Mouse (Mus musculus): ENCODE data around the gene Sfxn1.

Sfxn1 gene

DNA sequence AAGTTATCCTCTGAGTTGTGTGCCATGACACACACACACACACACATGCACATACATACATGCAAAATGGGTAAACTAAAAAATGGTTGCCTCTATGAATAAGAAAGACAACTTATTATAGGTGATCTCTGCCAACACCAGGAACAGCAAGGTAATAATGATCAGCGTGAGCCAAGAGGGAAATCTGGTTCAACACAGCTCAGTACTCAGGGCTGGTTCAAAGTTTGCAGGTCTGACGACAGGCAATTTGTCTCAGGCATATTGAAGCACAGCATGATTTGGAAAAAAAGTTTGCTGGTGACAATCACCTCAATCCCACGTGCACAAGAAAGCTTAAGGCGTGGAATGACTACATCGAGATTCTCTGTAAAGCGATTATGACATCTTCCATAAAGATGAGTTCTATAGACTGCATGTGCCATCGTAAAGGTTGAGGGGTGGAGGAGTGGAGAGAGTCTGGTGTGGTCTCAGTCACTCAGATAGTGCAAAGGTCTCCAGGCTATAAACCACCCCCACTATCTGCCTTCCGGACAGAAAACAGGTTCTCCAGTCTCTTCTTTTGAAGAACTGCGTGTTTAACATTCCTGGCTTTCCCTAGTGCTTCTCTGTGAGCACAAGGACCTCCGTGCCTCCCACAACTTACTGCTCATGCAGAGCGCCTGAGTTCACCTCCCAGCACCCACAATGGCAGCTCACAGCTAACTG lies 6.0 kb downstream of the Sfxn1 start:
- no peak for DNase-seq

DNA sequence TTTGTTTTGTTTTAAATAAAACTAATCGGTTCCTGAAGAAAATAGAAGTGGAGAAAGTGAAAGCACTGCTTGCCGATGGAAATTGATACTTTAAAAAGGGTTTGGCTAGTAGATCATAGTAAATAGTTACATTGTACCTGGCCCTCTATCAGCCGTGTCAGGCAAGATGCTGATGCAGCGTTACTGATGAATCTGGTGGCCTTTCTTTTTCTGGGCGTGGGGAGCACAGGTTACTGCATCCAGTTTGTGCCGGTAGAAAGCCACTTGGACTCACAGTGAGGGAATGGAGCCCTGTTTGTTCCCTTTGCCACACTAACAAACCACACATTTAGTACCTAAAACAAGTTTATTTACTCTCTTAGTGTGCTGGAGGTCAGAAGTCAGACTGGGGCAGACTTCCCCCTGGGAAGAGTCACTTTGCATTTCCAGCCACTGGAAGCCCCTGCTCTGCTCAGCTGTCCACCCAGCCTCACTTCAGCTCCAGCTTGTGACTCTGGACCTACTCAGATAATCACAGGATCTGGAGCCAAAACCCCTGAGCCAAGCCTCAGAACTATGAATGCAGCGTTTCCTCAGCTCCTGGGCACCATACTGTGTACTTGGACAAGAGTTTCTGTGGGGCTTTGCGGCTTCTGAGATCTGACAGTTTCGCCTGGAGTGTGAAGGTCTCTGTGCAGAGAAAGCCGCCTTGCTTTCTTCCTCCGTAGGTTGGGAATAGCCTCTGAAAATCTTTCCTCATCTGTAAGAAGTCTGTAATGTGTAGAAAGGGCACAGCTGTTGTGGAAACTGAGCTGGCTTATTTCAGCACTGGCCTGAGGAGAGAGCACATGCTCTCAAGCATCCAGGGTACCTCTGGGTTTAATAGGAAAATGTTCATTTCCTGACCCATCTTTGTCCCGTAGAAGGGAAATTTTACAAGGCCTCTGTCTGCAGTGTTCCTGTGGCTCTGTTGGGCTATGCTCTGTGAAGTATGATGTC lies 8.4 kb downstream of the Sfxn1 start:
- DNase-seq, result peak in 1 of 2 experiments; percentile 16

DNA sequence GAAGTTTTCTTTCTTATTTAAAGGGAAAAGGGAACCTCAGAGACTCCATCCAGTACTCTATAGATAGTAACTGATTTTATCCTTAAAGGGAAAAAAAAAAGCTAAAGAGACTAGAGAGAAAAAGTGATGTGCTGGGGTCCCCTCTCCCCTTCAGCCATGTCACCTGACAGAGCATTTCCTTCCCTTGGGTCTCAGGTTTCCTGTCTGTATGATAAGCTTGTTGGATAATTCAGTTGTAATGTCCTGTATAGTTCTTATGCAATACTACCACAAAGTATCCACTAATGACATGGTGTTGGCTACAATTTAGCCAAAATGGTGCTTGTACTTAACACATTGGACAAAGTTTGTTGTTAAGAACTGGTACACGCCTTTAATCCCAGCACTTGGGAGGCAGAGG lies 9.1 kb downstream of the Sfxn1 start:
- no peak for DNase-seq

DNA sequence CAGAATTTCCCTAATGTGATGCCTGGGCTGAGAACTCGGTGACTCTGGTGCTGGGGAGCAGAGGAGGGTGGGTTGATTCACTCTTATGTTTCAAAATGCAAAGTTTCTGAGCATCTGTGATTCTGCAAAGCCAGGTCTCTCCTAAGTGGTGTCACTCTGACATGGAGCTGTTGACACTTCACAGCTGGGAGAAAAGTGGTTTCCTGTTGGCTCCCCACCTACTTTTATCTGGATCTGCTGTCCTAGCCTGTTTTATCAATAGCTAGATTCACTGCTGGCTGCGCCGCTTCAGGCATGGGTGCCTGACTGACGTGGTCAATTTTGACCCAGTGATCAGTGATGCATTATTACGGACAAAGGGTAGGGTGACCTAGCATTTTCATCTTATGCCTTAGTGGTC lies 11.3 kb downstream of the Sfxn1 start:
- DNase-seq, result no peak

DNA sequence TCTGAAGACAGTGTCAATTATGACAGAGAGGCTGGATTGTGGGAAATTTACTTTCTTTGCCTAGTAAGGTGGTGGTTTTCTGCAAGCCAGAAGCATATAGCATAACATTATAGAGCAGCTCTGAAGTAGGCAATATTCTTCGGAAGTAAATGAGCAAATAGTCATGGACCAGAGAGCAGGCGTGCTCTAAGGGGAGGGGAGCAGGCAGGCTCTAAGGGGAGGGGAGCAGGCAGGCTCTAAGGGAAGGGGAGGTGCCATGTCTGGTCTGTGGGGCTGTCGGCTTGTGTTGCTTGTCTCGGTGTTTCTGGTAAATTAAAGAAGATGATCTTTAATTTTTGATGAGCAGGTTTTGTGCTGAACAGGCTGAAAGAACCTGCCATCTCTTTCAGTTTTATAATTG lies 12.5 kb downstream of the Sfxn1 start:
- DNase-seq, result no peak

DNA sequence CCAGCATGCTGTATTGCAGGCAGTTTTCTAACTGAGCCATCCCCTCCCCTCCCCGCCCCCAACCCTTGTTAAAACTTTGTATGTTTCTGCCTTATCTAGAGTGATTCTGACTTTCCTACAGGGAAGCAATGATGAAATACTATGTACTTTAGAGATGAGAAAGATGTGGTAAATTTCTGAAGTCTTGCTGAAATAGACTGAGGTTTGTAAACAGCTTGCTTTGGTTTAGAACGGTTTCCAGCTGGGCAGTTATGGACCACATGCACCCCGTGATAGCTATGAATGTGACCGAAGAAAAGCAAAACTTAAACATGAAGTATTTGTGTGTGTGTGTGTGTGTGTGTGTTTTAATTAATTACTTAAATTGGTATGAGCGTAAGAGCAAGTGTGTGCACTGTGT lies 13.2 kb downstream of the Sfxn1 start:
- DNase-seq, result no peak

DNA sequence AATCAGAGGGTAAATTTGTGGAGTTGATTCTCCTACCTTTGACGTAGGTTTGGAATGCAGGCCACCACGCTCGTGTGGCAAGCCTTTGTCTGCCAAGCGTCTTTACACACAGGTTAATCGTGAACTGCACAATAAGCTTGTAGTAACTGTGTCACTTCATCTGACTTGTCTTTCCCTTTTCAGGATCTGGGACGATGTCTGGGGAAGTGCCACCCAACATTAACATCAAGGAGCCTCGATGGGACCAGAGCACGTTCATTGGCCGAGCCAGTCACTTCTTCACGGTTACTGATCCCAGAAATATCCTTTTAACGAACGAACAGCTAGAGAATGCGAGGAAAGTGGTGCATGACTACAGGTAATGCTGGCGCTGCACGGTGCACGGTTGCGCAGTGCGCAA lies 13.6 kb downstream of the Sfxn1 start:
- DNase-seq, result no peak

DNA sequence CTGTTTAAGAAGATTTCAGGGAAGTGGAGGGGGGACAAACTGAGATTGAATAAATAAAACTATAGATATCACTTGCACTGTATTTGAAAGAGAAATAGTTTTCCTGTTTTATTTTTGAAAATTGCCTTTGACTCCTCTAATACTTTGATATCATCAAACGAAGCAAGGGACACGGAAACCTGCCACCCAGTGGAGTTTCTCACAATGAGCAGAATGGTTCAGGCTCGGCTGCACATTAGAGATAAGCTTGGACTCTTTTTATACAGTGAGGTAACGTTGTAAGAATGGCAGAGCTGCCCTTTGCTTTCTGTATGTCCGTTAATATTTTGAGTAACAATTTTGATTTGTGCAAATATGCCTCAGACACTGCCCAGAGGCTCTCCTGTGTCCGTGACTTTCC lies 20.1 kb downstream of the Sfxn1 start:
- no peak for DNase-seq

DNA sequence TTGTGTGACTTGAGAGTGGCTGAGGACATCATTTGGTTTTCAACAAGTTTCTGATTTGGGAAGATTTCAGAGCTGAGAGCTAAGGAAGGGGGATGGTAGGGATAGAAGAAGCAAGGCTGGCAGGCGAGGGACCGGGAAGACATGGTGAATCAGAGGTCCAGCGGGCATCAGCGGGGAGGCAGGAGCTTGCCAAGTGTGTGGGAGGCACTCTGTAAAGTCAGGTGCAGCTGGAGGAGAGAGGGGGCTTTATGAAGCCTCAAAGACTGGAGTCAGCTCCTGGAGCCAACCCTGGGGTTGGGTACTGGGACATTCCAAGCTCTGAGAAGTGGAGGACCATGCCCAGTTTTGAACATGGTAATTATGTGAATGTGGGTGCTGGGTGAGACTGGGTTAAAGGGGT lies 22.7 kb downstream of the Sfxn1 start:
- no peak for DNase-seq

DNA sequence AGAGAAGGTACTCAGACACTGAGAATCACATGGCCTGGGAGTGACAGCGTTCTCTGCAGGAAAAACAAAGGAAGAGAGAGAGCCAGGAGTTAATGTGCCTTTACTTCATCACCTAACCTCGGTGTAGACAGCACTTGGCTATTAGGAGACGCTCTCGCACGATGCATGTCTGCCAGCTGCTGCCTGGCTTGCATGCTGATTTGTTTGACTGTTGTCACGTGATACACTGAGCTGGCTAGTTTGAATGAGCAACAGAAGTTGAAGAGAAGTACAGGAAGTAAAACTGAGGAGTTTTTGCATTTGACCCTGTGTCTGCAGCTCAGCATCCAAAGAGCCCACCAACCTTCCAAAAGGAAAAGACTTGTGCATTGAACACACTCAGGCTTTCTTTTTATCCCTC lies 23.3 kb downstream of the Sfxn1 start:
- DNase-seq, result no peak

DNA sequence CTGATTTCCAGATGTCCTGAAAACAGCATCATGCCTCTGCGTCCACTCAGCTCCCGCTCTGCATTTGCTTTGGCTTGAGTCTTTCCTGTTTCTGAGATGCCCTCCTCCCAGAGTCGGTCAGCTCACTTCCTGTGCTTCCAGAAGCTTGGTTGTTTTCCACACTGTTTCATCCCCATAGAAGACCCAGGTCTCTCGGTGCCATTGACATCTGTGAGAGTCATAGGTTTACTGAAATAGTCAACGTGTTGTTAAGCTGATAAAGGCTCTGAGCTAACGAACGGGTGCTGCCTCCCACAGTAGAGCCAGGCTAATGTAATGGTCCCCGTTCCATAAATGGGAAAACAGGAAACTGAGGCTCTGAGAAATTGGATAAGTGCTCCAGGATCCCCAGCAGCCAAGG lies 24.1 kb downstream of the Sfxn1 start:
- DNase-seq, result no peak

DNA sequence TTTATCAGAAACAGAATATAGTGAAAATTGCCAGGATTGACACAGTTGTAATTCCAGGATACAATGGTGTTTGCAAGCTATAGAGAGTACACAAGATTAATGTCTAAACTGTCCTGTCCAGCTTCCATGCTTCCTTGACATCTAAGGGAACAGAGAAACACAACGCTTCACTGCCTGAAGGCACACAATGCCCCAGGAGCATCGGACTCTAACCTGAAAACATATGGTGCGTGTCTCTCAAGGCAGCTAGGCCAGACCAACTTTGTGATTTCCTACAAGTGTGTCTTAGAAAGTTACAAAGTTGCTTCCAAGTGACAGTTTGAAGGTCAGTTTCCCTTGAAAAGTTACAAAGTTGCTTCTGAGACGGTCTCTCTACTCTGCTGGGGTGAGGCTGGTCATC lies 25.6 kb downstream of the Sfxn1 start:
- DNase-seq, result no peak

DNA sequence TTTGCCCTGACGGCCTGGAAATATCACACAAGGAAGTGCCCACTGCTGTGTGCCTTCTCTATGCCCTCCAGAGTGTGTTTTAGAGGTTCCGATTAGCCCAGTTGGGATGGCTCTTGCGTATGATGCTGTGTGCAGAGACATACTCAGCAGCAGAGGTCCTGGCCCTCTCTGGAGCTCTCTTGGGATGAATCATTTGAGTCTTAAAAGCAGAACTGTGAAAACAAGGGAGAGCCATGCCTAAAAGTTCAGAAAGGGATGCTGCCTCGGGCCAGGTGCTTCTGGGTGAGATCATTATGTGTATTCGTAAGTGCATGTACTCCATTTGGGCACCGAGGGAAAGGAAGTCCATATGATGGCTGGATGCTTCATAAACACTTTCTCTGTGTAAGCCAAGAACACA lies 26.1 kb downstream of the Sfxn1 start:
- DNase-seq, result no peak

DNA sequence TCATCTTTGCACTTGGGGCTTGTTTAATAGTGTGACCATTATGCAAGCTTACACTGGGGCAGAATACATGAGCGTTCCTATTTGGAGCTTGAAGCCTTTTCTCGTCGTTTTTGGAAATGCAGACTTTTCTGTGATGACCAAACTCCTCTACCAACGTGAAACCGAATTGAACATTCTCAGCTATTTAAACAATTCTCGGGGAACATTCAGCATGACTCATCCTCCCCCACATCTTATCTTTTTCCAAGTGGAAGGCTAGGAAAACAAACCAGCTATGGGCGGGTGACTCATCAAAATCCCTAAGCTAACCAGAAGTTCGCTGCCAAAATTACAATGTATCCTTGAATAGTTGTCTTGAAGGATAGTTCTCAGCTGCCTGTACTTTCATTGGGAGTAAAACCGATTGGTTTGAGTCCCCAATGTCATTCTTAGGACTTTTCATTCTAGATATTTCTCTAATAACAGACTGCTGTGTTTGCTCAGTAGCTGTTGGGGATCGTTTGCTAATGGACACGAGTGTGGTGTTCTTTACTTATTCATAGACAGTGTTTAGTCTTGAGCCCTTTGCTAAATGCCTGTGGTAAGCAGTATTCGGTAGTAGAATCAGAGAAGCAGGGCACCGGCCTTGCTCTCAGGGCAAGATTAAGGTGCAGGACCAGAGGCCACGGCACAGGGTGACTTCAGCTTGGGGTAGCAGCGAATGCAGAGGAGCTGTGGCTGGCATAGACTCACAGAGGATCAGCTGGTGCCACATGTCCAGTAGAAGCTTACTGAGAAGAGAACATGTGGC lies 29.6 kb downstream of the Sfxn1 start:
- no peak for DNase-seq

DNA sequence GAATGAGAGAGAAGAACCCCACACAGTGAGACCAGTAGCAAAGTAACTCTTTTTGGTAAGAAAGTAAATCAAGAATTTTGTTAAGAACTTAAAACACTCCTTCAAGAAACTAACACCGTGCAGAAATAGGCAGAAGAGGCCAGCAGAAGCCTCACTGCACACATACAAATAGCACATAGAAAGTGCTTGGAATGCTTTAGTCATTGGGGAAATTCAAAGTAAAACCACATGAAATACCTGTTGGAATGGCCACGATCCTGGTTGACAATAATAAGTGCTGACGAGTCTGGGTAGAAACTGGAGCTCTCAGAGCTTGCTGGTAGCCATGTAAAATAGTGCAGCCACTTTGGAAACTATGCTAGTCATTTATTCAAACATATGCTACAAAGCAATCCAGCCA lies 30.4 kb downstream of the Sfxn1 start:
- DNase-seq, result no peak

DNA sequence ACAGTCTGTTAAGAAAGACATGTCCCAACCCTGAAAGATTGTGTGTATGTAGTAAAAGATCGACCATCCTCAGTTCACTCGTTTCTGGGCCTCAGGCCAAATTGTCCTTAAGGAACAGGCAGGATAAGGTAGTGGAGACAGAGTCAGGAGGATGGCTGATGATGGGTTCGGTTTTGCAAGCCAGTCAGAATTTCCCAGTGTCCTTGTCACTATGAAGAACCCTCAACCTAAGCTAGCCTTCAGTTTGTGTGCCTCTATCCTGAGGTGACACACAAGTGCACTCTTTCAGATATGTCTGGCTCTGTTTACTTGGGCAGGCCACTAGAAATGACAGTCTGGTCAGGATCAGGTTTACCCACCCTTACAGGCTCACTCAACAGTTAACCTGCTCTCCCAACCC lies 31.6 kb downstream of the Sfxn1 start:
- no peak for DNase-seq

DNA sequence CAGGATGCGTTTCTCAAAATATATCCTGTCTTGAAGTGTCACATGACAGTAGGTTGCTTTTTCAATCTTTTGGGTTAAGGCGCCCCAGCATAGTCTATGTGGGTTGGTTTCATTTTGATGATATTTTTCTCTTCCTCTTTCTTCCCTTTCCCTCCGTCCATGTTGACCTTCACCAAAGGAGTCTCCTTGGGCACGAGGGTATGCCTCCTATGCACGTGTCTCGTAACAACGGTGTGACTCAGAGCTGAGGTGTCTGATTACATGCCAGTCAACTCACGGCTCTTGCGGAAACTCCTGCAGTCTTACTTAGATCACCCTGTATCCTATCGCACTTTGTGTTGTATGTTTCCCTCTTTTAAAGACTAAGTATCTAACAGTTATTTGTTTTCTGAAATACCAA lies 32.2 kb downstream of the Sfxn1 start:
- DNase-seq, result no peak

DNA sequence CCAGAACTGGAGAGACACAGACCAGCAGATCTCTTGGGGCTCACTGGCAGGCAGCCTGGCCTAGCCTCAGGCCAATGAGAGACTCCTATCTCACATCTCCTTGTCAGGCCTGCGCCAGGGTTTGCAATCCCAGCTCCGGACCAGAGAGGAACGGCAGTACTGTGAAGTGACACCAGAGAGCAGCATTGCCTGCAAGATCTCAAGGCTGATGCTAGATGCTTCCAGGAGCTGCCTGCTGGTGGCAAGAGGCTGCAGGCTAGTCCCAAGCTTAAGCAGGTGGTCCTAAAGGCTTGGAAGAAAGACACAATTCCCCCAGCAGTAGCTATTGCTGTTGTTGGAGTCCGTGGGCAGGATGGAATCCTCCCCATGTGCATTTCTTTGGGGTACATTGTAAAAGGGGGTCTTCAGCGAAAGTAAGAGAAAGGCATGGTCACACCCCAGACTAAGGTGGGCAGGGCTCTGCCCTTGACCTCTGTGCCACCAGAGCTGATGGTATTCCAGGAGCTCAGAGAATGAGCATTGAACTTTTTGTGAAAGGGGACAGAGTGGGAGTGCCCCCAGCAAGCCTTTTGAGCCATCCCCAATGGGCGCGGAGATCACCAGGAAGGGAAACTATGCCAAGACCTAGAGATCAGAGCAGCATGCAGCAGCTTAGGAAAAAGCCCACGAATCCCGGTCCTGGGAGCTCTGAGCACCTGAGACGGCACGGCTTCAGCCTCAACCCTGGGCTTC lies 42.3 kb downstream of the Sfxn1 start:
- DNase-seq, result peak; percentile 92 to 93

DNA sequence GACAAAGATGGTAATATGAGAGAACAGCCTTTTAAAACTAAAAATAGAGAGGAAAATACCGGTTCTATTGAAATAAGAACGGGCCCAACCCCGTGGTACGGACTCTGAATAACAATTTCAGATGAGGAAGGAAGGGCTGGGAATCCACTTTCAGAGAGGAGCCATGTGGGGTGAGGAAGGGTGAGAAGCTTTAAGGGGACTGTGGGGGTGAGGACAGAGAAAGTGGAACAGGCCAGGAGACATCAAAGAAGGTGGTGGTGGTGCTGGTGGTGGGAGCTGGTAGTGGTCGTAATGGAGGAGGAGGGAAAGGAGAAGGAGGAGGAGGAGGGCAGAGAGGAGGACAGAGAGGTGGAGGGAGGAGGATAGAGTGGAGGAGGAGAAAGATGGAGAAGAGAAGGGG lies 43.3 kb downstream of the Sfxn1 start:
- DNase-seq, result no peak

DNA sequence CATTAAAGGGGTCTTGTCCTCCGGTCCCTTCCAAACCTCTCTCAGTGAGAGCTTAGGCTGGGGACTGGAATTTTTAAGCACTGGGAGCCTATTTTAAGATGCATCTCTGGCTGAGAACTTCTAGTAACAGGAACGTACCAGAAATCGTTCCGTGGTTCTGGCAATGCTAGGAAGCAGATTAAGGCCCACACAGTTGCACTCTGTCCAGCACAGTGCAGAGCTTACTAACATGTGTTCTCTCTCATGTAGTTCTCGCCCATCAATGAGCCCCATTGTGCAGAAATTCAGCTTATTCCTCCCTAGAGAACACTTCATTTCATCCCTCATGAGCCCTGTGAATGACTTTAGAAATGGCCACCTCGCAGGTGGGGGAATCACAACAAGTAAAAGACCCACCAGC lies 44.1 kb downstream of the Sfxn1 start:
- DNase-seq, result no peak

DNA sequence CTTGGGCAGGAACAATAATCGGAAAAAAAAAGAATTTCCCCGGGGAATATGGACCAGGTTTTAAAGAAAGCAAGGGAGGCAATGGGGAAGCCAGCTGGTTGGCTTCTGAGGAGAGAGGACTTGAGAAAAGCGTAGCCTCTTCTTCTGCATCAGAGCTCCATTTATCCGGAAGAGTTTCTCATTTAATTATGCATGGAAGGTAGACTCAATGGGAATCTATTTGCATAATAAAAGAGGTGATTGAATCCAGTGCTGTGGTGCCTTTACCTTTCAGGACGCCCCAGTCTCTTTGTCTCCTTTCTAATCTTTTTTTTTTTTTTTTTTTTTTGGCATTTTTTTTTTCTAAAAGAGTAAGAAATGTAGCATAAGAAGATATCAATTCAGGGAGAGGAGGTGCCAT lies 46.7 kb downstream of the Sfxn1 start:
- no peak for DNase-seq

DNA sequence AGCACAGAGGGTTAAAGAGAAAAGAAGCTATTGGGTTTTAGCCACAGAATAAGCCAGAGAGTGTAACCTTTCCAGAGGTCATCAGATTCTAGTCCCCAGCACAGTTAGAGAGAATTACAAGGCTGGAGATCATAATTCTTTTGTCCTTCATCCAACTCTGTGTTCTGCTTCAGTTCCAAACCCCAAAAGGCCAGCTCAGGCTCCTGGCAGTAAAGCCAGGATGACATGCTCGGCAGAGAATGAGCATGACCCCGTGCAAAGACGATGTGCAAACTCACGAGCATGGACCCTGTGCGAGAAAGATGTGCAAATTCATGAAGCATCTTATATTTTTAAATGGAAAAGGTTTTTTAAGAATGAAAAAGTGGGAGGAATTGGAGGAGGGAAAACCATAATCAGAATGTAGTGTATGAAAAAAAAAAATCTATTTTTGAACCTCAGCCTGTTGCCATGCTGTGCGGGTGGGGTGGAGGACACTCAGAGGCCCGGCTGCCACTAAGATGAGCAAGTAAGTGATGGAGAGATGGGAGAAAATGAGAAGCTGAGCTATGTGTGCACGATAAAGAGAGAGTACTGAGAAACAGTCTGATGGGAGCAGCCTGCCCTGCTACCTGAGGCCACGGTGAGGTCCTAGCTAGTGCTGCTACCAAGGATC lies 66.2 kb downstream of the Sfxn1 start:
- no peak for DNase-seq

Data from cerebellum, postnatal 14 days (tissue).